Mouse (Mus musculus): ENCODE data around the gene Cdh12.

Gene Cdh12

Small RNAs within 50 kb of the gene (microRNA-seq; reads per million reads assigned to microRNA genes)
- gene Gm27397: 0 reads per million in 2 experiments

All from adrenal gland (tissue).